ENCODE assay signal across 8 mouse cellular contexts in the genomic region with DNA sequence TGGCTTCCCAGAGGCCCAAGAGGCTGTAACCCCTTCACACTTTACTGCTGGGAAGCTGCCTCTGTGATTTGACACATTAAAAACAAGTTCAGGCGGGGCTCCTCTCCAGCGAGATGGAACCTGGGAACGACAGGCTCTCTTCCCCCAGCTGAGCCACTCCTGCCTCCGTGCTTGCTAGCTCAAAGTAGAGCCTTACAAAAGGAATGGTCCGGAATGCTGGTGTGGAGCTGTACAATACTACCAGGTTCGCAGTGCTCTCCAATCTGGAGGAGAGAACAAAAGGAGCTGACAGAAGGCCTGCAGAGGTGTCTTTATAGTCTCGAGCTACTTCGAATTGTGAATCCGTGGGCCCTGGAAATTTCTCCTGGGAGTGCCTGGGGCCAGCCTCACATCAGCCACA.
DNase-seq lines count a peak whose midpoint lies in the region; ATAC-seq and TF ChIP-seq lines count a peak whose summit lies in the region.

No protein-coding gene starts in this region.

- H3K9ac ChIP-seq in kidney, embryonic 14.5 days (ENCODE audit: low read depth, low read length), result peak overlapping the region; percentile 34; the same call in 1 of the 2 replicates
- H3K9ac ChIP-seq in forebrain, embryonic 16.5 days (replicated peaks; ENCODE audit: low read depth, low read length), result peak overlapping the region; percentile 2

- H3K27me3 ChIP-seq in kidney, embryonic 14.5 days (ENCODE audit: control insufficient read depth, insufficient read depth, low read length), result peaks cover 12% of the 10 kb centered on the region
- H3K27me3 ChIP-seq in Patski, result peaks cover 7% of the 10 kb centered on the region
- H3K27me3 ChIP-seq in forebrain, embryonic 16.5 days (replicated peaks; ENCODE audit: control insufficient read depth, insufficient read depth, low read length), result no peaks in the 10 kb centered on the region
- peaks cover 48% of the 10 kb centered on the region for H3K27me3 ChIP-seq in midbrain, embryonic 10.5 days (ENCODE audit: low read depth, poor library complexity, severe bottlenecking)

- CTCF ChIA-PET in Patski (lab: Charles Lee), result interaction anchor here (0.6 to 1.8 kb wide), 7 partner anchors 8 to 193 kb away, joined by 3 to 6 read pairs (median 4); no protein-coding TSS in a partner anchor

- WGBS in kidney, embryonic 14.5 days, result 5% methylated on average over 9 of the region's 9 CpGs
- WGBS in forebrain, embryonic 16.5 days, result 4% methylated on average over 9 of the region's 9 CpGs
- WGBS in midbrain, embryonic 10.5 days, result 10% methylated on average over 9 of the region's 9 CpGs

- peak overlapping the region; percentile 16 for H3K4me3 ChIP-seq in kidney, embryonic 14.5 days (ENCODE audit: low read length)
- H3K4me3 ChIP-seq in forebrain, embryonic 16.5 days (replicated peaks; ENCODE audit: low read length), result peak overlapping the region; percentile 33; the same call in 1 of the 2 replicates
- H3K4me3 ChIP-seq in midbrain, embryonic 10.5 days, result peak overlapping the region; percentile 47

- H3K9me3 ChIP-seq in kidney, embryonic 14.5 days (ENCODE audit: control insufficient read depth, low read length), result no peaks in the 10 kb centered on the region
- no peaks in the 10 kb centered on the region for H3K9me3 ChIP-seq in forebrain, embryonic 16.5 days (ENCODE audit: control insufficient read depth, low read length)
- H3K9me3 ChIP-seq in midbrain, embryonic 10.5 days (replicated peaks), result no peaks in the 10 kb centered on the region

- POLR2A ChIA-PET in Patski (lab: Charles Lee), result no interaction called here

- ATAC-seq in kidney, embryonic 14.5 days (ENCODE audit: low FRiP score, low TSS enrichment), result 0 out of 2 replicates have a peak, but pooled peaks have one; percentile 1
- ATAC-seq in Patski, result peak; percentile 14
- ATAC-seq in forebrain, embryonic 16.5 days, result no peak; the same call in 1 of the 2 replicates

- H3K36me3 ChIP-seq in kidney, embryonic 14.5 days (ENCODE audit: control insufficient read depth, insufficient read depth, low read length), result no peaks in the 10 kb centered on the region
- no peaks in the 10 kb centered on the region for H3K36me3 ChIP-seq in forebrain, embryonic 16.5 days (ENCODE audit: control insufficient read depth, insufficient read depth)
- no peaks in the 10 kb centered on the region for H3K36me3 ChIP-seq in midbrain, embryonic 10.5 days

- in situ Hi-C loops in Patski (cut with MboI; ENCODE audit: low pct_unique_long_range_greater_than_20kb), result loop anchor here (10.0 kb wide), 1 partner anchor 525 kb away; no protein-coding TSS in a partner anchor

- DNase-seq in kidney, adult 8-10 months, result no peak
- DNase-seq in Patski (ENCODE audit: low read depth, low spot score), result no peak
- DNase-seq in midbrain, embryonic 10.5 days (ENCODE audit: low spot score), result no peak
- DNase-seq in adrenal gland, postnatal 10 days, result no peak
- DNase-seq in frontal cortex, postnatal 36 days (ENCODE audit: low spot score in 2 of 2), result no peak
- no peak for DNase-seq in adrenal gland, postnatal 25 days

- no peaks in the 10 kb centered on the region for H3K4me1 ChIP-seq in kidney, embryonic 14.5 days (ENCODE audit: control insufficient read depth, insufficient read depth, low read length)
- H3K4me1 ChIP-seq in forebrain, embryonic 16.5 days (replicated peaks; ENCODE audit: control insufficient read depth, insufficient read depth, low read length), result peaks cover 4% of the 10 kb centered on the region; the same call in 1 of the 2 replicates
- peaks cover 16% of the 10 kb centered on the region for H3K4me1 ChIP-seq in midbrain, embryonic 10.5 days

- no peak overlapping the region for H3K27ac ChIP-seq in kidney, embryonic 14.5 days (ENCODE audit: low read depth, low read length)
- no peak overlapping the region for H3K27ac ChIP-seq in forebrain, embryonic 16.5 days (ENCODE audit: low read length)
- peak overlapping the region; percentile 78 for H3K27ac ChIP-seq in midbrain, embryonic 10.5 days (replicated peaks)

- H3K4me2 ChIP-seq in kidney, embryonic 14.5 days (replicated peaks; ENCODE audit: low read depth, low read length), result peak overlapping the region; percentile 41
- peak overlapping the region; percentile 50 for H3K4me2 ChIP-seq in forebrain, embryonic 16.5 days (ENCODE audit: low read length)

- no peak for TF ChIP-seq CTCF in Patski (IDR thresholded peaks at IDR 0.05)
